Mouse (Mus musculus) T-helper 2 cell (primary cell): ENCODE results near the gene Ywhah.
"Not testable (repeated sequence)": the region's sequence is repeated elsewhere in the genome, so short reads cannot be mapped to it uniquely, and the experiment has no call there.

ENCODE experiments used
- in situ Hi-C: fragments of 300-600 bp; cut with MboI, MseI; formaldehyde crosslinking; loops from one replicate; pipeline ENCODE4 v1.15.1; 2025; ENCODE audit warnings: high pct_unique_total_duplicates

The Ywhah gene

DNA sequence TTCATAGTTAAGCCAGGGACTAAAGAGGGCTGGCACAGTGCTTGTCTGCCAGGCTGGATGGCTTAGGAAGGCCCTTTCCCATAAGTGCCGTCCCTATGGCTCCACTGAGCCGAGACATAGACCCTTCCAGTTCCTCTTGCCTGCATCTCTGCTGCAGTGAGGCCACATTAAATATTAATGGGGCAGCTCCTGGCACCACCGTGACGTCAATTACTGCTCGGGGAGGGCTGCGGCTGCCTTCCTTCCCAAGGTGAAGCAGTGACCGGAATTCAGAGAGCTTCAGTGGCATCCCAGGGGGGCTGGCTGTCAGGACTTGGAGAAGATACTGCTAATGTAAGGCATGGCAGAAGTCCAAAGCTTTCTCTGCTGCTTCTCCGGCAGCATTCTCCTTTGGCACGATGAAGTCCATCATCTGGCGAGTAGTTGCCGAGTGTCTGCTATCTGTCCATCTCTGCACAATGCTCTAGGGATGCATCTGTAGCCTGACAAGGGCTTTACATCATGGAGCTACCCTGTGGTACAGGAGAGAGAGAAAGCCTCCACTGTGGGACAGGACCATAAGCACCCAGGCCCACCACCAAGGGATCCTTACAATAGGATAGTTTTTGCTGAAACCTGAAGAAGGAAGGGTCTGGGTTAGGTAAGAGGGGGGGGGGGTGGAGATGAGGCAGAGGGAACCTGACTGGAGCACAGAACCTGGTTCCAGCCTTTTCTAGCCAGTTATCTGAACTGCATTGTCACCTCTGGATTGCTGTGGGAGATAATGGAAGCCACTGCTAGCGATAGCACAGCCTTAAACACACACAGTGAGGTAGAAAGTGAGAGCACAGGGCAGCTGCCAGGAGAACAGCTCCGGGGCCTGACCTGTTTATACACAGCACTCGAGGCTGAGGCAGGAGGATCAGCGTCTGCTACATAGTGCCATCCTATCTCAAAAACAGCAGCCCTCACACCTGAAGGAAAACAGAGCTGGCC lies 7.2 kb upstream of the Ywhah start:
- in situ Hi-C loops: no loop called here

DNA sequence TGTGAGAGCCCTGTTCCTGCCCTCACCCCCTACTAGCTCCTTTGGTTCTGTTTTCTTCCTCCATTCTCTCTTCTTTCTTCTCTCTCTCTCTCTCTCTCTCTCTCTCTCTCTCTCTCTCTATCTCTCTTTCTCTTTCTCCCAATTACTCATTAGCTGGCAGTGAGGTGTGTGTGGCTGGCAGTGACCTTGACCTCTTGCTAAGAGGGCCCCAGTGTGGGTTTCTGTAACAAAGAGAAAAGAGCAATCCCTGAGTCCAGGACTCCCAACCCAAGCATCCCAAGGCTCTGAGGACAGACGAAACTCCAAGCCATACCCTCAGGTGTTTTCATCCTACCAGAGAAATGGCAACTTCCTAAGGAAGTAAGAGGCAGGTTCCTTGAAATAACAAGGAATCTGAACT lies 4.5 kb upstream of the Ywhah start:
- in situ Hi-C loops: no loop called here

DNA sequence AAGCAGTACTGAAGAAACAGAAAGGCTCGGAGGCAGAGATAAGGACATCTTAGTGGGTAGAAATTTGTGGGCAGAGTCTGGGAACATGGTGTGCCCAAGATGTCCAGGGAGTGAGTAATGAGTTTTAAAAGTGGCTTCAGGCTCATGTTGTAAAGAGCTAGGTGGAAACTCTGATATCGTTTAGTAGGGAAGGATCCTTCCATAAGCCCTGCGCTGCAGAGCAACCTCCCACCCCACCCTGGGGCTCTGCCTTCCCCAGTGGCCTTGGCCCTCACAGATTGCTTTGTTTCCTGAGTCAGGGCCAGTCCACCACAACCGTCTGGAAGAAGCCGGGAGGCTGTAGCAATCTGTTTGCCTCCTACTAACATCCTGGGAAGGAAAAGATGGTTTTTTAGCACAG lies 3.0 kb upstream of the Ywhah start:
- in situ Hi-C loops: no loop called here

DNA sequence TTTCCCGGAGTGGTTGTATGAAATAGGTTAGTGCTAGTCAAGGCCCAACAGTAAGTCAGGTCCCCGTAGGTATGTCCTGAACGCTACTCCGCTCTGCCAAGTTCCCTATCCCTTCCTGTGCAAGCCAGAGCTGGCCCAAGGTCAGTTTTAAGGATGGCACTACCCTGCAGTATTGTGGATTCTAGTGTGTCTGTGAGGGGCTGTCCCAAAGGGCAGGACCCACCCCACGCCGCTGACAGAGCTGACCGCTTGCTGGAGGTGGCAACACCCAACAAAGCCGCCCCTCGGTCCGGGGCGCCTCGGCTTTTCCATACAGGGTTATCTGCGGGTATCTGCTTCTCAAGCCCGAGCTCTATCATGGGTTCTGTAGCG lies 441 bp upstream of the Ywhah start:
- in situ Hi-C loops: no loop called here

DNA sequence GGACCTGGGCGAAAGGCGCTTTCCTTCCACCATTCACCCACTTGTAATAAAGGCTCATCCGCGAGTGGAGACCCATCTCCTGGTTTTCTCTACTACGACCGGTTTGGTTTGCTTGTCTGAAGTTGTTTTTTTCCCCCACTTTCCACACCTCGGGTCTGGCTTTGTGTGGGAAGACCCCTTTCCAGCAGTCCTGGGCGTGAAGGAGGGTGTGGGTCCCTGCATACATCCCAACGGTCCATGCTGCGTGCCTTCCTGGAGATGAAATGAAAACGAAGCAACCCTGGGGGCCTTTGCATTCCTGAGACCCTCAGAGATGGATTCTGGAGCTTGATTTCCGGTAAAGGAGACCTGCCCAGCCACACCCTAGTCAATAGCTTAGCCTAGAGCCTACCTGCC lies 808 bp downstream of the Ywhah start:
- in situ Hi-C loops: no loop called here

DNA sequence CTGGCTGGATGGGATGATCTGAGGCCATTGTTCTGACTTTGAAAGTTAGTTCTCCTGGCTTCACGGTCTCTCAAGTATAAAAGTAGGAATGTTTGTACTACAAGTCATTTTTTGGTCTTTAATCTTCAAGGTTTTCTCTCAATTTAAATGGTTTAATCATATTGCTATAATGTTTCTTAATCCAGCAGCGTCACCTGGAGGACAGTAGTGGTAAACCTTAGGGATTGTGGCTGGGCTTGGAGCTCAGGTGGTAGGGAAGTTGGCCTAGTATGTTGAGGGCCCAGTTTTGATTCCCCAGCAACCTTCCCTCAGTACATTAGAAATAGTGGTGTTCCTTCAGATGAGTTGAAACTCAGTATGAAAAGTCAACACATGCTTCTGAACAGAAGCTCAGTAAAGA lies 3.0 kb downstream of the Ywhah start:
- in situ Hi-C loops: loop anchor here (5.0 kb wide), 1 partner anchor 256 kb away; no protein-coding TSS in a partner anchor

DNA sequence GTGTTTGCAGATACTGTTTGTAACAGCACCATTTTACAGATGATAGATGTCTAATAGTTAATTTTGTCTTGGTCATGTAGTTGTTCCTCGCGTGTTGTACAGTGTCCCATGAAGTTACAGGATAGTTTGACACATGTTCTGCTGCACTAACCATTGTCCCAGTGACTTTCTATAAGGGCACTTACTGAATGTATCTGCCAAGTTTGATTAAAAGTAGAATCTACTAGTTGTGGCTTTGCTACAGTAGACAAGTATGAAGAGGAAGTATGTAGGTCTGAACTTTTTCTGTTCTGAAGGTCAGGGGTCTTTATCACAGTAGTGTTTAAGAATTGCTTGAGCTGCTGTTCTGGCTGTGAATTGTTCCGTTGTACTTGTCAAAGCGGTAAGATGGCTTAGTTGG lies 4.7 kb downstream of the Ywhah start:
- in situ Hi-C loops: loop anchor here (5.0 kb wide), 1 partner anchor 254 kb away; no protein-coding TSS in a partner anchor

DNA sequence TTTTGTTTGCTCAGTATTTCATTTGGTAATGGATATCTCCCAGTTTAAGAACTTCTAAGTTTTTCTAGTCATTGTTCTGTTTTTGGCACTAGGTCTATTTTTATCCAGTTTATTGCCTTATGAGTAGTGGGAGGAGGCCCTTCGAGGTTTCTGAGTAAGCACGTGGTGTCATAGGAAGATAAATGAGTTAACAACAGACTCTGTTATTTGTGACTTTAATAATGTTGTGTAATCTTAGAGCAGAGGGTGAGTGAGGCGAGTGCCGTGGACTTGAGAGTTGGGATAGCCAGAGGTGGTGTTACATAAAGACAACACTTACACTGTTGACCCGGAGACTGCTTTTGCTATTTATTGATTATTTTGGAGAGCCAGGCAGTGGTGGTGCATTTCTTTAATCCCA lies 5.9 kb downstream of the Ywhah start:
- in situ Hi-C loops: loop anchor here (5.0 kb wide), 1 partner anchor 253 kb away; no protein-coding TSS in a partner anchor

DNA sequence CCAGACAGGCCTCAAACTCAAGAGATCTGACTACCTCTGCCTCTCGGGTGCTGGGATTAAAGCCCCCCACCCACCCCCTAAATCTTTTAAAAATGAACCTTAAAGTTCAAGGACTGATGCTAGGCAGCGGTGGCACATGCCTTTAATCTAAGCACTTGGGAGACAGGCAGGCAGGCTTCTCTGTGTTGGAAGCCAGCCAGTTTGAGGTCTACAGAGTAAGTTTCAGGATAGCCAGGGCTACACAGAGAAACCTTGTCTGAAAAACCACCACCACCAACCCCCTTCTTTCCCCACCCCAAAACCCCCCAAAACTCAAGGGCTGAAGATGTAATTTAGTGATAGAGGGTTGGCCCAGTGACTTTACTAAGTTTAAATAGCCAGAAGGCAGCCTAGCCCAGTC lies 10.0 kb downstream of the Ywhah start:
- in situ Hi-C loops: no loop called here

DNA sequence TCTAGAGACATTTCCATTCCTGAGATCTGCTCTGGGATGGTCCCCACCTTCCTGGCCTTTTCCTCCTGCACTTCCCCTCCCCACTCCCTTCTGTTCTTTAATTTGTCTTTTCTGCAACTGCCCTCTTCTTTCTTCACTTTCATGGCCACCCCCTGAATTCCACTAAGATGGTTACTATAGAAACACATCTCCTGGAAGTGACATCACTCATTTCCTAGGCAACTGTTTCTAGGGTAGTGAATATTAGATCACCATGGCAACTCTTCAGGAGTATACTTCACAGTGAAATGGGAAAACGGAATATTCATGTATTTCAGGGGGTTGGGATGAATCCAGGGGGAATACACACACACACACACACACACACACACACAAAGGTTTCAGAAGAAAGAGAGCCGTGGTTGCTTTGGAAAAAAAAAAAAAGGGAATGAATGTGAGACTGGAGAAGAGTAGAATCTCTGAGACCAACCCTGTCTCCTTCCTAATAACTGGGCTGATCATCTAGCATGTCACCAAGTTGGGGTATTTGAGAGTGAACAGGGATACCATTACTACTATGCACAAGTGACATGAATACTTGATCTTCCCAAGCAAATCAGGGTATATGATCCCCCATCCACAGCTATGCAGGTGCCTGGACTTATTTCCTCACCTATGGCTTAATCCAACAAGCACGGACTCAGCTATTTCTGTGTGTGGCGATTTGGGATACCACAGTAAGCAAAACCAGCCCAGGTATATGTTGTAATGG lies 12.0 kb downstream of the Ywhah start:
- in situ Hi-C loops: loop anchor here (5.0 kb wide), 1 partner anchor 113 kb away; no protein-coding TSS in a partner anchor

DNA sequence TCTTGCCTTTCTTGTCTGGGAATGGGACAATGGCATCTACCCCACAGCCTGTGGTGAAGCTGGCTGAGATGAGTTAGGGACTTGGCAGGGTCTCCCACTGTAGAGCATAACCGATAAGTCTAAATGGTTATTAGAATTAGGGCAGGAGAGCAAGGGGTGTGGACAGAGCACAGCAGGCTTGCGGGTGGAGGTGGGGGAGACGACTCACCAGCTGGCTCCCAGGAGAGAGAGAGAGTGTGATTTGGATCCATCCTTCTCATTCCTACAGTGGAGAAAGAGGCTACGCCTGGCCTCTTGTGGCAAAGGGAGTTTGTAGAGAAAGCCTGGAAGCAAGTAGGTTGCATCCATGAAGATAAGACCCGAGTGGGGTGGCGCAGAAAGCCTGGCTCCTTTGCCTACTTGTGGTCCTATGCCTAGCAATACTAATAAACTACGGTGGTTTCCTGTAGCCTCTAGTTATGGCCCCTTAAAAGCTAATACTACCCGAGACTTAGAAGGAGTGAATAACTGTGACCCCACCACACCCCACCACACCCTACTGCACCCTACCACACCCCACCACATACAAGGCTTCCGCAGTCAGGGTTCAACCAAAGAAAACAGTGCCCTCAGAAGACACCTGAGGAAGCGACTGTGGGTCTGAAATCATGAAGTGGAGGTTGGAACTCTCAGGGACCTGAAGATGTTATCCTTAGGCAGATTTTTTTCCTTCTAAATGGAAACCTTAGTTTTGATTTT lies 13.6 kb downstream of the Ywhah start:
- in situ Hi-C loops: loop anchor here (5.0 kb wide), 1 partner anchor 115 kb away; no protein-coding TSS in a partner anchor

DNA sequence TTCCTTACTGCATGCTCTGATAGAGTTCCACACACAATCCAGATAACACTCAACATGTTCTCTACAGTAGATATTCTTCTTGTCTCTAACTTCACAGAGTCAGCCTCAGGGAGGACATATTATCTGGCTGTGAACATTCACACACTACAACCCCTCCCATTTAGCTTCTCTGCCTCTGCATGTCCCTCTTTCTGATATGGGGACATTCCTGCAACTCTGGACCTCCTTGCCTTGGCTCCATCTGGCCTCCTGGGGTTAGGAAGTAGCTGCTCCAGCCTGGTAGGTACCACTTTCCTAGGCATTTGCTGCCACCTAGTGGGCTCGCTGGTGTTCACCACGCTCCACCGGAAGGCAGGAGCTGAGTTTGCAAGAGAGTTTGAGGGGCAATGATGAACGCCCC lies 14.5 kb downstream of the Ywhah start:
- in situ Hi-C loops: loop anchor here (5.0 kb wide), 1 partner anchor 116 kb away; no protein-coding TSS in a partner anchor

DNA sequence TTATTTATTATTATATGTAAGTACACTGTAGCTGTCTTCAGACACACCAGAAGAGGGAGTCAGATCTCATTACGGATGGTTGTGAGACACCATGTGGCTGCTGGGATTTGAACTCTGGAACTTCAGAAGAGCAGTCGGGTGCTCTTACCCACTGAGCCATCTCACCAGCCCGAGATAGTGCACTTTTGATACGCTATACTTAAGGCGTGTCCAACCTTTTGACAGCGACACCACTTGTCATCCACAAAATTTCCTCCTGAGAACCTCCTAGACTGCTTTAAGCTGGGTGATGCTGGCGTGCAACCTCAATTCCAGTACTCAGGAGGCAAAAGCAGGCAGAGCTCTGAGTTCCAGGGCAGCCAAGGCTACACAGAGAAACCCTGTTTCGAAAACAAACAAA lies 15.0 kb downstream of the Ywhah start:
- in situ Hi-C loops: loop anchor here (5.0 kb wide), 1 partner anchor 116 kb away; no protein-coding TSS in a partner anchor

DNA sequence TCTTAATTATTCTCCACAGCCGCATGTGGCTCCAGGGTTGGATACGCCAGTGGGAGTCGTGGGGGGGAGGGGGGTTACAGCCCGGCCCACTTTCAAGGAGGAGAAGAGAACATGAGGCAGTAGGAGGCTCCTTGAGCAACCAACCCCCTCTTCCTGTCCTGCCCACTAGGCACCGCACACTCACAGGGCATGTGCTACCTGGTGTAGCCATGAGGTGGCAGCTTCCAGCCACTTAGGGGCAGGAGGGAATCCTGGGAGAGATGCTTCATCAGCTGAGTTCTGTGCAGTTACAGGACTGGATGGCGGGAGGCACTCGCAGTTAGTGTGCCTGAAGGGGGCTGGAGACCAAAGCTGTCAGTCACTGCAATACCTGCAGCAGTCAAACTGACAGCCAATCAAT lies 15.5 kb downstream of the Ywhah start:
- in situ Hi-C loops: loop anchor here (5.0 kb wide), 1 partner anchor 117 kb away; no protein-coding TSS in a partner anchor

DNA sequence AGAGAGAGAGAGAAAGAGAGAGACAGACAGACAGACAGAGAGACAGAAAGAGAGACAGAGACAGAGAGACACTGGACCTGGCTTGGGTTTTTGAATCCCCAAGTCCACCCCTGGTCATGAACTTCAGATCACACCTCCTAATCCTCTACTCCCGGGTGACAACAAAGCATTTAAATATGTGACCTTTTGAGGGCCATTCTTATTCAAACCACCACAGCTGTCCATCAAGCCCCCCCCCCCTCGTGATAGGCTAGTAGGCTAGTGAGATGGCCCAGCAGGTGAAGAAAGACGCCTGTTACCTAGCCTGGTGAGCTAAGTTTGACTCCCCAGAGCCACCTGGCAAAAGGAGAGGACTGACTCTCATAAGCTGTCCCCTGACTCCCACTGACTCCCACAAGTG lies 16.3 kb downstream of the Ywhah start:
- in situ Hi-C loops: loop anchor here (5.0 kb wide), 2 partner anchors 107 to 118 kb away; no protein-coding TSS in a partner anchor

DNA sequence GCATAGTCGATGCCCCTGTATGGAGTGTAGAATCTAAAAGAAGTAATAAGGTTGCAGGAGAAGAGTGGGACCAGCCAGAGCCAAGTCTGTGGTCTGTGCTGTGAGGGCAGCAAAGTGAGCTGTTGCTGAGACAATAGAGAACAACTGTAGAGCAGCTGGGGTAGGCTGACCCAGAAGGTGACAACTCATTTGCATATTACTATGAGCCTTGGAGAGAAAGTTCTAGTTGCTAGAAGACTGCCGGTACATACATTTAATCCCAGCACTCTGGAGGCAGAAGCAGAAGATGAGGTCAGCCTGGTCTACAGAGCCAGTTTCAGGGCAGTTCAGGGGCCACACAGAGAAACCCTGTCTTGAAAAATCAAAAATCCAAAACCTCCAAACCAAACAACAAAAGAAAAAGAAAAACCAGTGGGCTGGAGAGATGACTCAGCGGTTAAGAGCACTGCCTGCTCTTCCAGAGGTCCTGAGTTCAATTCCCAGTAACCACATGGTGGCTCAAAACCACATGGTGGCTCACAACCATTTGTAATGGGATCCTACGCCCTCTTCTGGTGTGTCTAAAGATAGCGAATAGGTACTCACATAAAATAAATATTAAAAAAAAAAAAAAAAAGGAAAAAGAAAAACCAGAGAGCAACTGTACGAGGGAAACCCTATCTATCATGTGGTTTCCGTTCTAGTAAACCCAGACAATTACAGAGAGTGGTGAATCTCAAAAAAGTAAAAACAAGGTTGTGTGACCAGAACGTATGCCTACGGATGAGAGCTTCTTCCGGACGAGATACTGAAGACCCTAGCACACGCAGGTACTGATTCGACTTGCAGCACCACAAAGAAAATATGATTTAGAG lies 20.3 kb downstream of the Ywhah start:
- in situ Hi-C loops: loop anchor here (5.0 kb wide), 1 partner anchor 103 kb away; no protein-coding TSS in a partner anchor

DNA sequence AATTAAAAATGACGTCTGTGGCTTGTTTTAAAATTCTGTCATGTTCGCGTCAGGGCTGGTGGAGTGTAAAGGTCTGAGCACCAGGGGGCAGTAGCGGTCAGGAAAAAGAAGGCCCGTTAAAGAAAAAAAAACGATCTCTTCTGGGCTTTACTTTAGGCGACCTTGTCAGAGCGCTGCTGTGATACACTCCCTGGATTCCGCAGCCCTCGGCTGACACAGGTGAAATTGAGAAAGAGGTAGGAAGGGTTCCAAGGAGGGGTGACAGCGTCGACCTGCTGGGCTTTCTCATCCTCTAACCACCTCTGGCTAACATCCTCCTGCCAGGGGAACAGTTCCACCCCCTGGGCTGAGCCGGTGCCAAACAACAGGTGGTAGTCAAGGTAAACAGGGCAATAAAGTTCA lies 20.9 kb downstream of the Ywhah start:
- in situ Hi-C loops: loop anchor here (5.0 kb wide), 1 partner anchor 103 kb away; no protein-coding TSS in a partner anchor

DNA sequence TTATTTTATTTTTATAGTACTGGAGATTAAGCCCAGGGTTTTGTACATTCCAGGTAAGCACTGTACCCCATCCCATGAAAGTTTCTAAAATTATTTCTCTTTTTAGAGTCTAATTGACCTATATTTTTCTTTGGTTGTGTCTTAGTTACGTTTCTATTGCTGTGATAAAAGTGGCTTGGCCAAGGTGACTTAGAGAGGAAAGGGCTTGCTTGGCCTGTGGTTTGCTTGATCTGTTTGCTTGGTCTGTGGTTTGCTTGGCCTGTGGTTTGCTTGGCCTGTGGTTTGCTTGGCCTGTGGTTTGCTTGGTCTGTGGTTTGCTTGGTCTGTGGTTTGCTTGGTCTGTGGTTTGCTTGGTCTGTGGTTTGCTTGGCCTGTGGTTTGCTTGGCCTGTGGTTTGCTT lies 22.1 kb downstream of the Ywhah start:
- in situ Hi-C loops: not testable (repeated sequence)

DNA sequence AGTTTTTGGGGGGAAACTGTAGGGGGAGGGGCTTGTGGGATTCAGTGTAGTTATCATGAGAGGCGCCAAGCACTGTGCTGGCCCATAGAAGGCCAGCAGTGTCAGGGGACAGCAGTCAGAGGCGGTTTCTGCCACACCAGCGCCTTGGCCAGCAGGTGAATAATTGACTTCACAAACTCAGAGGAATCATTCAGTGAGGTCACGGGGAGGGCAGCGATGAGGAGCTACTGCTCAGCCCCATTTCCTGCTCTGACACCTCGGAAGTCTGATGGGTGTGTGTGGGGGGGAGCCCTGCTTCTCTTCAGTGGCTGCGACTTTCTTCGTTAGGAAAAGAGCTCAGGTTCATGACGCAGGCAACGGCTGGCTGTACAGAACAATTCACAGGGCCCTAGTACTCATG lies 24.8 kb downstream of the Ywhah start:
- in situ Hi-C loops: no loop called here

DNA sequence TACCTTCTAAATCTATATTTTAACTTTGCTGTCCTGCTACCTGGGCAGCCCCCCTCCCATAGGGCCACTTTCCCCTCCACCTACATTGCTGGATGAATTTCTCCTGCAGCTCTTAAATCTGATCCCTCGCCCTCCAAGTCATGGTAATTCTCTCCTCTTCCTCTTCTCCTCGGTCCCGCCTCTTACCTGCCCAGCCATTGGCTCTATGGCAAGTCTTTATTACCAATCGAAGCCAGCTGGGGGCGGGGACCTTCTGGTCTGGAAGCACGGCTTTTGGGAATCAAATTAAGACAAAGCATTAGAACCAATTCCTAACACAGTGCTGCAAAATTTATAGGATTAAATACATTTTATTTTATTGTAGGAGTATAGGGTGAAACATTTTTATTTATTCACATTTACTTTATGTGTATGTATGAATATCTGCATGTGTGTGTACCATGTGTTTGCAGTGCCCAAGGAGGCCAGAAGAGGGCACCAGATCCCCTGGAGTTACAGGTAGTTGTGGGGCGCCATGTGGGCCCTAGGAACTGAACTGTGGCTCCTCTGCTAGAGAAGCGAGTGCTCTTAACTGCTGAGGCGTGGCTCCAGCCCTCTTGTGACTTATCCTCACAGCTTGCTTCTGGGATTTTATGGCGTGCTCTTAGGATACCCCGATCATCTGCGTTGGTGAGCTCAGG lies 26.2 kb downstream of the Ywhah start:
- in situ Hi-C loops: no loop called here
